Mouse (Mus musculus): ENCODE measurements around the gene Dtx3. TPM values are rescaled to one million over a fixed set of nuclear protein-coding genes. Genes with fewer than 3 reads are reported as not detected.
"Not testable (repeated sequence)": the region's sequence is repeated elsewhere in the genome, so short reads cannot be mapped to it uniquely, and the experiment has no call there.

Dtx3 gene
- total RNA-seq, 2 experiments from 2014 or later = 184 to 207 TPM

GRCm38 (mm10) chr10:127205373-127205772, 9.8 kb upstream of the Dtx3 start:
- DNase-seq = no peak
- intact Hi-C loops (cut with DNase I) = no loop called here

- DNase-seq = no peak
- intact Hi-C loops (cut with DNase I) = no loop called here
These were observed 9.1 kb upstream of the Dtx3 start for GRCm38 (mm10) chr10:127204589-127204988.

GRCm38 (mm10) chr10:127203106-127203505, 7.6 kb upstream of the Dtx3 start:
- intact Hi-C loops (cut with DNase I) = no loop called here
- DNase-seq = no peak

- intact Hi-C loops (cut with DNase I) = no loop called here
- no peak for DNase-seq
These were observed 4.8 kb upstream of the Dtx3 start for GRCm38 (mm10) chr10:127200279-127200678.

GRCm38 (mm10) chr10:127199474-127199873, 3.9 kb upstream of the Dtx3 start:
- intact Hi-C loops (cut with DNase I) = no loop called here
- DNase-seq = no peak

GRCm38 (mm10) chr10:127199068-127199467, 3.5 kb upstream of the Dtx3 start:
- no peak for DNase-seq
- intact Hi-C loops (cut with DNase I) = no loop called here

- DNase-seq = no peak
- intact Hi-C loops (cut with DNase I) = no loop called here
These were observed 3.0 kb upstream of the Dtx3 start for GRCm38 (mm10) chr10:127198492-127198891.

- intact Hi-C loops (cut with DNase I) = no loop called here
- no peak for DNase-seq
These were observed 2.1 kb upstream of the Dtx3 start for GRCm38 (mm10) chr10:127197505-127198110.

GRCm38 (mm10) chr10:127197104-127197503, 1.6 kb upstream of the Dtx3 start:
- intact Hi-C loops (cut with DNase I) = no loop called here
- DNase-seq = no peak

- DNase-seq = peak; percentile 44
- intact Hi-C loops (cut with DNase I) = no loop called here
These were observed 864 bp upstream of the Dtx3 start for GRCm38 (mm10) chr10:127196392-127196791.

GRCm38 (mm10) chr10:127194428-127195327, 850 bp downstream of the Dtx3 start:
- peak; percentile 48 for DNase-seq
- intact Hi-C loops (cut with DNase I) = no loop called here

- intact Hi-C loops (cut with DNase I) = no loop called here
These were observed 2.5 kb downstream of the Dtx3 start for GRCm38 (mm10) chr10:127193011-127193410.

GRCm38 (mm10) chr10:127192057-127192328, 3.5 kb downstream of the Dtx3 start:
- DNase-seq; intact Hi-C loops (cut with DNase I): not testable (repeated sequence)

More at GRCm38 (mm10) chr10:127193011-127193410, 2.5 kb downstream of the Dtx3 start:
- DNase-seq = no peak

GRCm38 (mm10) chr10:127191191-127192056, 4.1 kb downstream of the Dtx3 start:
- intact Hi-C loops (cut with DNase I) = no loop called here
- no peak for DNase-seq

GRCm38 (mm10) chr10:127190398-127191190, 4.9 kb downstream of the Dtx3 start:
- DNase-seq = no peak
- intact Hi-C loops (cut with DNase I) = no loop called here

- peak; percentile 45 for DNase-seq
These were observed 5.7 kb downstream of the Dtx3 start, which contains the start of gene Arhgef25 for GRCm38 (mm10) chr10:127189651-127190381. Arhgef25 (minus strand) TSS chr10:127190083.

GRCm38 (mm10) chr10:127189116-127189650, 6.3 kb downstream of the Dtx3 start:
- no peak for DNase-seq
- intact Hi-C loops (cut with DNase I) = no loop called here

More at GRCm38 (mm10) chr10:127189651-127190381, 5.7 kb downstream of the Dtx3 start, which contains the start of gene Arhgef25:
- intact Hi-C loops (cut with DNase I) = no loop called here

GRCm38 (mm10) chr10:127188465-127189115, 6.9 kb downstream of the Dtx3 start:
- DNase-seq = peak; percentile 82
- intact Hi-C loops (cut with DNase I) = no loop called here

GRCm38 (mm10) chr10:127188079-127188453, 7.5 kb downstream of the Dtx3 start:
- DNase-seq = no peak
- intact Hi-C loops (cut with DNase I) = no loop called here
